Mouse (Mus musculus) central nervous system, embryonic 14 days (tissue): ENCODE measurements around the gene Mtcl1. TPM values are rescaled to one million over a fixed set of nuclear protein-coding genes. Genes with fewer than 3 reads are reported as not detected.

Experiments
- polyA plus RNA-seq: library from polyadenylated mRNA; depleted of rRNA; stranded (reverse); fragments of >200 nt; gene quantifications from 2 replicates; pipeline ENCODE4 v1.2.3, GENCODE M21; 2012; rRNA removed

Mtcl1 gene
- polyA plus RNA-seq: 21.7 and 24.0 TPM in 2 replicates

DNA sequence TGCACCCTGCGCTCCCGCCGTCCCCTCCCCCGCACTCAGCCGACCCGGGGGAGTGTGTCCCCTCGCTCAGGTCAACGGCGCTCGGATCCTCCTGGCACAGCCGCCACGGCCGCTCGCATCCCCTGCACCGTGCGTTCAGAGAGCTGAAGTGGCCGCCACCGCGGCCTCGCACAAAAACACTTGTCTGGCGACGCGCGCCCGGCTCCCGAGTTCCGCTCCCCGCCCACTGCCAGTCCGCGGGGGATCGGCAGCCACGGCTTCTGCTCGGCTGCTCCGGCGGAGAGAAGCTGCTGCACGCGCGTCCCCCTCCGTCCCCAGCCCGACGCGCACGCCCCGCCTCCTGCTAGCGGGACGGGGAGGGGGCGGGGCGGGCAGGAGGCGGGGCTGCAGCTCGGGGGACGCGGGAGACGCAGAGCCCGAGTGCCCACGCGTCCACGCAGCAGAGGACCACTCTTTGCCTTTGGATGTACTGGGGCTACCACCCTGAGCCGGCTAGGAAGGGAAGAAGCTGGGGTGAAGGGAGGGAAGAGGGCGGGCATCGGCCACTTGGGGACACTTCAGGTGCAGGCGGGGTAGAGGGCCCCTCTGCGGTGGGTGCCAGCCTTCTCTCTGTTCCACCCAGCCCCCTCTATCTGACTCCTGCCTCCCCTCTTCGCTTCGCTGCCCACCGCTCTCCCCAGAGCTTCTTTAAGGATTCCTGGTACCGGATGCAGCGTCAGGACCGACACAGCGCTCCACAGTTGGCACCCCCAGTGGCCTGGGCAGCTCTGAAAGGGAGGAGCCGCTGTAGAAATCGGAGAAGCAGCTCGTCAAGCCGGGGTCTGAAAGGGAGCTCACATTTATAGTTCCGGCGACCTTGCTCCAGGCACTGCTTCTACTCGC is at the start of gene Mtcl1:
Gene Mtcl1 (minus strand): TSS at position 291 of the 882 bp plus-strand sequence.

Other genes with a start within 250 kb of the Mtcl1 start
- gene Rab12, start 70.0 kb upstream of the Mtcl1 start, polyA plus RNA-seq: 99.8 and 105 TPM in 2 replicates
- 0.06 TPM in 1 of 2 replicates, not detected in the other for gene Themis3, start 144.9 kb upstream of the Mtcl1 start, polyA plus RNA-seq